9 mouse cellular contexts compared by ENCODE assay signal in genomic region chrX:153498665-153499293, GRCm38 (mm10). TPM values are rescaled to one million over a fixed set of nuclear protein-coding genes. Genes with fewer than 3 reads are reported as not detected.
DNase-seq lines count a peak whose midpoint lies in the region; ATAC-seq and TF ChIP-seq lines count a peak whose summit lies in the region.
"Had no signal": no experiment of that assay in that cellular context is flagged by ENCODE, and none has a peak within 500 bp of the region (broad histone marks: within the 10 kb centered on the region; RNA-seq: fewer than 3 reads in every experiment).

No protein-coding gene starts in this region.

- no peaks in the 10 kb centered on the region for H3K4me1 ChIP-seq in forebrain, embryonic 14.5 days (ENCODE audit: control insufficient read depth, insufficient read depth, low read length)
- no peaks in the 10 kb centered on the region for H3K4me1 ChIP-seq in hindbrain, postnatal 0 days (ENCODE audit: insufficient read depth, low read length)
- H3K4me1 ChIP-seq in neural tube, embryonic 11.5 days (ENCODE audit: control insufficient read depth, insufficient read depth, low read length): no peaks in the 10 kb centered on the region

- no peaks in the 10 kb centered on the region for H3K36me3 ChIP-seq in forebrain, embryonic 14.5 days (ENCODE audit: control insufficient read depth, insufficient read depth, low read length)
- H3K36me3 ChIP-seq in hindbrain, postnatal 0 days (ENCODE audit: insufficient read depth, low read length): no peaks in the 10 kb centered on the region
- H3K36me3 ChIP-seq in neural tube, embryonic 11.5 days (ENCODE audit: control insufficient read depth, insufficient read depth, low read length): no peaks in the 10 kb centered on the region

- peak overlapping the region; percentile 56 for H3K4me3 ChIP-seq in forebrain, embryonic 14.5 days (ENCODE audit: low read depth, low read length)
- H3K4me3 ChIP-seq in hindbrain, postnatal 0 days (ENCODE audit: low read length): peak overlapping the region; percentile 59
- H3K4me3 ChIP-seq in neural tube, embryonic 11.5 days (ENCODE audit: low read depth, low read length): peak overlapping the region; percentile 61

- peak overlapping the region; percentile 97 for H3K27ac ChIP-seq in forebrain, embryonic 14.5 days (ENCODE audit: low read depth, low read length)
- H3K27ac ChIP-seq in hindbrain, postnatal 0 days: peak overlapping the region; percentile 97
- peak overlapping the region; percentile 91 for H3K27ac ChIP-seq in neural tube, embryonic 11.5 days (ENCODE audit: low read depth, low read length)

- H3K27me3 ChIP-seq in forebrain, embryonic 14.5 days (replicated peaks; ENCODE audit: control insufficient read depth, insufficient read depth, low read length): no peaks in the 10 kb centered on the region
- no peaks in the 10 kb centered on the region for H3K27me3 ChIP-seq in hindbrain, postnatal 0 days (ENCODE audit: insufficient read depth, low read length)
- H3K27me3 ChIP-seq in neural tube, embryonic 11.5 days (ENCODE audit: control insufficient read depth, insufficient read depth, low read length): no peaks in the 10 kb centered on the region

- TF ChIP-seq CTCF in hindbrain, postnatal 0 days (IDR thresholded peaks at IDR 0.05; ENCODE audit: low read depth): no peak

- peak overlapping the region; percentile 61 for H3K4me2 ChIP-seq in forebrain, embryonic 14.5 days (ENCODE audit: low read length)
- peak overlapping the region; percentile 68 for H3K4me2 ChIP-seq in hindbrain, postnatal 0 days (ENCODE audit: low read depth, low read length)
- peak overlapping the region; percentile 69 for H3K4me2 ChIP-seq in neural tube, embryonic 11.5 days (ENCODE audit: low read depth)

- peak overlapping the region; percentile 93 for H3K9ac ChIP-seq in forebrain, embryonic 14.5 days (ENCODE audit: low read length)
- peak overlapping the region; percentile 73 for H3K9ac ChIP-seq in hindbrain, postnatal 0 days (replicated peaks; ENCODE audit: low read length)
- peak overlapping the region; percentile 85 for H3K9ac ChIP-seq in neural tube, embryonic 11.5 days (ENCODE audit: low read length)

- ATAC-seq in forebrain, embryonic 14.5 days: peak; percentile 27; the same call in 1 of the 2 replicates
- ATAC-seq in hindbrain, postnatal 0 days: peak; percentile 32
- ATAC-seq in neural tube, embryonic 11.5 days (ENCODE audit: insufficient read depth, low FRiP score, low TSS enrichment): peak; percentile 20; the same call in 1 of the 2 replicates
- no peak for ATAC-seq in CD4-positive, CD25-positive, alpha-beta regulatory T cell, adult 4 months

- 39% methylated on average over 30 of the region's 30 CpGs for WGBS in forebrain, embryonic 14.5 days
- 34% methylated on average over 30 of the region's 30 CpGs for WGBS in hindbrain, postnatal 0 days
- WGBS in neural tube, embryonic 11.5 days: 20% methylated on average over 30 of the region's 30 CpGs

- DNase-seq in cerebellum, adult 9-10 months: peak; percentile 44
- no peak for DNase-seq in cerebellum, adult 11-12 months
- DNase-seq in R1 (ENCODE audit: low read depth, low spot score) (peak; percentile 16), liver (peak; percentile 4)
- DNase-seq in forebrain, embryonic 14.5 days (ENCODE audit: low spot score): peak; percentile 33
- DNase-seq in hindbrain, postnatal 0 days (ENCODE audit: low spot score): peak; percentile 25
- peak; percentile 58 for DNase-seq in neural tube, embryonic 11.5 days (ENCODE audit: low spot score)

- no peaks in the 10 kb centered on the region for H3K9me3 ChIP-seq in forebrain, embryonic 14.5 days (replicated peaks; ENCODE audit: control insufficient read depth, low read length)
- H3K9me3 ChIP-seq in hindbrain, postnatal 0 days (ENCODE audit: low read length): no peaks in the 10 kb centered on the region
- no peaks in the 10 kb centered on the region for H3K9me3 ChIP-seq in neural tube, embryonic 11.5 days (ENCODE audit: control insufficient read depth, low read length)

RNA-seq across cellular contexts. Expression of gene Ubqln2, which starts 0.8 kb away (rescaled TPM):
- polyA plus RNA-seq in forebrain, embryonic 14.5 days (2014; fragmentation: Nextera tagmentation; extraction: Ambion mirVana): 45.9 and 49.9 TPM in 2 replicates
- 112 and 128 TPM in 2 replicates for total RNA-seq in hindbrain, postnatal 0 days (2014; rRNA removed)
- 38.9 and 43.6 TPM in 2 replicates for polyA plus RNA-seq in hindbrain, postnatal 0 days (2015; fragmentation: Nextera tagmentation; extraction: Ambion mirVana)
- 52.3 and 53.5 TPM in 2 replicates for polyA plus RNA-seq in neural tube, embryonic 11.5 days (2014; fragmentation: Nextera tagmentation; extraction: Ambion mirVana)
- 1 to 10 TPM; 2.2 to 4.7 TPM for polyA plus RNA-seq in CD4-positive, CD25-positive, alpha-beta regulatory T cell, adult 4 months (2017; shearing (Covaris generic))

RNA-seq across cellular contexts. Expression of gene Cypt3, which starts 59.6 kb away (rescaled TPM):
- not detected in 2 replicates for polyA plus RNA-seq in forebrain, embryonic 14.5 days (2014; fragmentation: Nextera tagmentation; extraction: Ambion mirVana)
- not detected in 2 replicates for total RNA-seq in hindbrain, postnatal 0 days (2014; rRNA removed)
- polyA plus RNA-seq in hindbrain, postnatal 0 days (2015; fragmentation: Nextera tagmentation; extraction: Ambion mirVana): not detected in 2 replicates
- not detected in 2 replicates for polyA plus RNA-seq in neural tube, embryonic 11.5 days (2014; fragmentation: Nextera tagmentation; extraction: Ambion mirVana)
- polyA plus RNA-seq in CD4-positive, CD25-positive, alpha-beta regulatory T cell, adult 4 months (2017; shearing (Covaris generic)): not detected
- total RNA-seq: hematopoietic stem cell, adult 5-6 weeks had no signal
